Mouse (Mus musculus) cerebellum, postnatal 36 days (tissue): ENCODE measurements around the gene Klf1.

Source experiments
- DNase-seq, 2 experiments: peaks; one replicate each; pipeline ENCODE4 v3.0.0; 2021 to 2022; ENCODE audit warnings: mixed read lengths in 2 of 2

Klf1 gene

GRCm38 (mm10) chr8:84901752-84902151 lies at the start of gene Klf1:
TSS of gene Klf1 (plus strand) at chr8:84901928.
- no peak for DNase-seq

- no peak for DNase-seq
Measured at GRCm38 (mm10) chr8:84856434-84856833, 45.3 kb upstream of the Klf1 start.

DNA sequence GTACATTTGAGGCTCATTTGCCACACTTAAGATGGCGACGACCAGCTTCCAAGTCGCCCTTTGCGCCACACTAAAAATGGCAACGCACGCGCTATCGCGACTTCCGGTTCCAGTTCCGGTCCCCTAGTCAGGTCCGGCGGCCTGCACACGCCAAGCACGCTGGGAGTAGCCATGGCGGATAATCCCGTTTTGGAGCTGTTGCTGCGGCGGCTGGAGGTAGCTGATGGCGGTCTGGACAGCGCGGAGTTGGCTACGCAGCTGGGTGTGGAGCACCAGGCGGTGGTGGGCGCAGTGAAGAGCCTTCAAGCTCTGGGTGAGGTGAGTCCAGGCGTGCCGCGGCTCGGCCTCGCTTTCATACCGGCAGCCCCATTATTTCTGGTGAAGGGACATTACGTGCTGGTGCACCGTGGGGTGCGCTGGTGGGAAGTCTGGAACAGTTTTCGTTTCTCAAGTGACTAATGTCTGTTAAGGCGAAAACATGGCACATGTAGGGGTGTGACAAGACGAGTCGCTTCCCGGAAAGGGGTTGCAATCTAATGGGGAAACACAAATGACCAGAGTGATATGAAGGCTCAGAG lies 44.8 kb upstream of the Klf1 start, which contains the start of gene Farsa:
TSS of gene Farsa (plus strand) at position 126 of the 578 bp plus-strand sequence.
- DNase-seq: peak; percentile 94

GRCm38 (mm10) chr8:84871376-84872308 lies 30.1 kb upstream of the Klf1 start, which contains the start of gene Syce2:
TSS of gene Syce2 (plus strand) at chr8:84872111.
- DNase-seq: peak; percentile 39 to 70

DNA sequence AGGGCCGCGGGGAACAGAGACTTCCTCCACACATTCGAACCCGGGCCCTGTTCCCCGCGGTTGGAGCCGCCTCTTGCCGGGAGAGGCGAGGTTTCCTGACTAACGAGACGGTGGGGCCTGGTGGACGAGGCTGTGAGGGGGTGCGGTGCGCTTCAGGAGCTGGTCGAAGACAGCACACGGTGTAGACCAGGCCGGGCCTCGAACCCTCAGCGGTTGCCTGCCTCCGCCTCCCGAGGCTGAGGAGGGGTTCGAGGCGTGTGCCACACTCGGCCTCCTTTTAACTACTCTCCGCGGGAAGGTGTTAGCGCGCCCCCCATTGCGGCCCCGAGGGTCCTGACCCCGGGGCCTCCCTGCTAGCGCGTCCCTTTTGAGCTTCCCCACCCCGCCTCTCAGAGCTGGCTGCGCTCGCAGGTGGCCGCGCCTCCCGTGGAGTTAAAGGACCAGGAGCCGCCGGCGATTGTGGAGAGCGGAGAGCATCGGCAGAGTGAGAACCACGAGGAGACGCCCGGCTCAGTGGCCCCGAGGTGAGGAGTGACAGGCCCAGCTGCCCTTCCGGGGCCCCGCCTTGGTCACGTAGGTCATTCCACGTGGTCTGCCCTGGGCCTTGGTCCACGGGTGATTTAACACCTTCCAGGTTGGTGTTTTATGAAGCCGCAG lies 29.3 kb upstream of the Klf1 start:
- peak in 1 of 2 experiments; percentile 17 for DNase-seq

- DNase-seq: no peak
Measured at GRCm38 (mm10) chr8:84873016-84873415, 28.7 kb upstream of the Klf1 start.

DNA sequence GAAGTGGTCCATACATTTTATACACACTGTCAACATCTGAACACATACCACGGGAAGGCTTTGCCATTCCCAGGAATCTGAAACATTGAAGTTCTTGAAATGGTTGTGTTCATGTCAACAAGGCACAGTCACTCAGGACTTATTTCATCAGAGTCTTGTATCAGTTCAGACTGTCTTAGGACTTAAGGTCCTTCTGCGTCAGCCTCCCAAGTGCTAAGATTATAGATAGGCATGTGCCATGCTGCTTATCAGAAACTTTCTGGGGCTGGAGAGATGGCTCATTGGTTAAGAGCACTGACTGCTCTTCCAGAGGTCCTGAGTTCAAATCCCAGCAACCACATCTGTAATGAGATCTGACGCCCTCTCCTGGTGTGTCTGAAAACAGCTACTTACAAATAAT lies 27.4 kb upstream of the Klf1 start:
- no peak for DNase-seq

DNA sequence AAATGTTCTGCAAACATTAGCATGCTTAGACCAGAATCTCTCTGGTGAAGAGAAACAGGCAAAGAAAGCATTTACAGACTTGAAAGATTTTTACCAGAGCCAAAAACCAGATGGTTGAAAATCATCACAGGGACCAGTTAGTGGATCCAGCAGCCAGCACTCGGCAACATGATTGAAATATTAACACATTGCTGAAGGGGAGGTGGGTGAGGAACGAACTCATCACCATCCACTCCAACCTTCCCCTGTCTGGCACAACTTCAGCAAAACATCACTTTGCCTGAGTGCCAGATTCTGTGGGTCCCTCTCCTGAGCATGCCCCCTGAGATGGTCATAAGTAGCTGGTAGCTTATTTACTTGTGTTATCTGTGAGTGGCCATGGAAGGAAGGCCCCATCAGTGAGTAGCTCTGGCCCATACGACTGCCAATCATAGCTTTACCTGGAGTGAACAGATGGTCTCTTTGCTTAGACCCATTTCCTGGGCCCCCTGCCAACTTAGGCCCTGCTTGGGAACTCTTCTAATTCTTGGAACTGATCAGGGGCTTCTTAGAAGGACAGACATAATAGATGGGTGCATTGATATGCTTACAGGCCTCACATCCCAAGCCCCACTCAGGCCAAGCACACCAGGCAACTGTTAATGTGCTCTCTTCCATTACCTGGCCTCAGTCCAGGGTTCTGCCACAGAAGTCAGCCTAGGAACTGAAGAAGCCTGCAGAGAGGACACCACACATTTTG lies 24.3 kb upstream of the Klf1 start:
- peak; percentile 82 for DNase-seq

GRCm38 (mm10) chr8:84878915-84879314 lies 22.8 kb upstream of the Klf1 start:
- DNase-seq: no peak

DNA sequence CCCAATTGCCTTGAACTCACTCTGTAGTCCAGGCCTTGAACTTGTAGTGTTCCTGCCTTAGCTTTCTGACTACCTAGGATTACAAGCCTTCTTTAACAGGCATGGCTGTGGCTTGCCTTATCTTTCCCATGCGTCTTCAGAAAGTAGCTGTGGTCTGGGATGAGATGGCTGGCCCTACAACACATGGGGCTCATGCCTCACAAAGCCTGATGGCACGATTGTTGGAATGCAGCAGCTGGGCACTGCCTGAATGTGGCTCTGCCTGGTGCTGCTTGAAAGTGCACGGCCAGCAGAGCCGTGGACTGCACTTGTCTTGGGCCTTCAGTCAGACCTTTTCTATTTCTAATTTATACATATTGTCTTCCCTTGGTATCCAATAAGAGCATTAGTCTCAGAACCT lies 17.0 kb upstream of the Klf1 start:
- no peak for DNase-seq

DNA sequence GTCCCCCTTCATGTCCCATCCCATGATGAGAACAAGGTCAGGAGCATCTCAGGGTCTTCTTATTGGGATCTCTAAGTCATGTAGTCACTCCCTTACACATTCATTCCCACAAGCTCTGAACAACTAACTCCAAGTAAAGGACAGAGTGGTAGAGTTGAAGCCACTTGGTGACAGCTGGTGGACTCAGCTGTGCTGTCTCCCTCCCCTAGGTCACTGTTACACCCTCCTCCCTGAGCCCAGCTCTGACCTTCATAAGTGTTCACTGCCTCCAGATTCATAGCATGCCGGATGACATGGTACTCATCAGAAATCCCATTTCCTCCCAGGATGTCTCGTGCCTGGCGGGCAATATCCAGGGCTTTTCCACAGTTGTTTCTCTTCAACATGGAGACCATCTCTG lies 13.4 kb upstream of the Klf1 start:
- DNase-seq: no peak

DNA sequence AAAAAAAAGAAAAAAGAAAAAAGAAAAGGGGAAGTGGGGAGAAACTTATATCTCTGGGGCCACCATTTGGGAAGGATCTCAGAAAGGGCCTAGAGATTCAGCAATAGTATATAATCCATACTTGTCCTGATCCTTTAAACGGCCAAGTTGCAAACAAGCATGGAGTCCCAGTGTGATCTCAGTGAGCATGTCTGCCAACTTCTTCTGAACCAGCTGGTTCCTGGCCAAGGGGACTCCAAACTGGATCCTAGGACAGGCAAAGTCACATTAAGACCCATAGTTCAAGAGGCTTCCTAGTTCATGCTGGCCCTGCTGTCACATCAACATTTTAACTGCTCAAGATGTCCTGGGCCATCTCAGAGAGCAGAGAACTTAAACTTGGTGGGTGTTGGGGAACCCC lies 12.6 kb upstream of the Klf1 start:
- no peak for DNase-seq

GRCm38 (mm10) chr8:84892993-84893708 lies 8.6 kb upstream of the Klf1 start:
- no peak for DNase-seq

DNA sequence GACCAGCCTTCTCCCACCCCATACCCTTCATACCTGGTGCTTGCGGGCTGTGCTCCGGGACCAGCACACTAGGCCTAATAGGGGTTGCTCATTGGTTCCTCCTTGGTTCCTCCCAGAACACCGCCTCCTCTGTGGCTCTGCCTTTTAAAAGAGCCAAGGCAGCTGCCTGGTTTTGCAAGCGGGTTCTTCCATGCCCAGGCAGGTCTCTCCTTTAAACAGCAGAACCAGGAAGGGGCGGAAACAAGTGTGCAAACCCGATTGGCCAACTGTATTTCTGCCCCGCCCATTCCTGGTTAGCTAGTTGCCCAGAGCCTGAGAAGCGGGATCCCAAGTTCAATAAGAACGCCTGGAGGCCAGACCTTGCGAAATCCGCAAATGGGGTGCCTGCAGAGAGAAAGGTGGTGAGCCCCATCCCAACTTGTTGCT lies 8.0 kb upstream of the Klf1 start, which contains the start of gene Gcdh:
TSS of gene Gcdh (minus strand) at position 213 of the 426 bp plus-strand sequence.
- peak; percentile 90 to 92 for DNase-seq

- DNase-seq: no peak
Measured at GRCm38 (mm10) chr8:84895963-84896362, 5.8 kb upstream of the Klf1 start.

DNA sequence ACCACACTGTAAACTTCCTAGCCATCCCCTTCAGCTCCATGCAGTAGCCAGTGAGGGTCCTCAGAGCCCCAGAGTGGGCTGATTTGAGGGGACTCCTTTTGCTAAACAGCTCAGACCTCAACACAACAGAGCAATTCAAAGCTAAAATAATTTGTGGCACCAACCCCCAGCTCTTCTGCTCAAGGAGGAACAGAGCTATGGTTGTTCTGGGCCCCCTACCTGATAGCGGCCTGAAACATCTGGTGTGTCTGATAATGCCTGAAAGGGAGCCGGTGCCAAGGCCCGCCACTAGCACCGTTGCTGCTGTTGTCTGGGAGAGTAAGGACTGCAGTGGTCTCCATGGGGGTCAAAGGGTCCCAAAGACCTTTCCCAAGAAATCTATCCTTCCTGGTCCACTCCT lies 657 bp upstream of the Klf1 start:
- no peak for DNase-seq

- no peak for DNase-seq
Measured at GRCm38 (mm10) chr8:84902367-84902919, 715 bp downstream of the Klf1 start.

- DNase-seq: peak; percentile 98
Measured at GRCm38 (mm10) chr8:84902920-84903661, 1.4 kb downstream of the Klf1 start.

- DNase-seq: no peak
Measured at GRCm38 (mm10) chr8:84904351-84904750, 2.6 kb downstream of the Klf1 start.

DNA sequence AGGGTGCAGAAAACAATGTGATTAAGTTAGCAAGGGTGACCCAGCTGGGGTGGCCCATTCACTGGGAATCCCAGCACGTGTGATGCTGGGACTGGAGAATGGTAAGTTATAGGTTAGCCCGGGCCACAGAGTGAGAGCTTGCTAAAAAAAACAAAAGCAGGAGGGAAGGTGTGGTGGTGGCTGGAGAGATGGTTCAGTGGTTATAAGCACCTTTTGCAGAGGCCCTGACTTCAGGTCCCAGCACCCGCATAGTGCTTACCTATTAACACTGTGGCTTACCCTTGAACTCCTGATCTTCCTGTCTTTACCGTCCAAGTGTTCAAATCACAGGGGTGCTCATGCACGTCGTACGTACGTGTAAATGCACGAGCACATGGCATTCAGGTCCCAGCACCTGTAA lies 5.3 kb downstream of the Klf1 start:
- DNase-seq: no peak

- DNase-seq: no peak
Measured at GRCm38 (mm10) chr8:84907493-84907892, 5.8 kb downstream of the Klf1 start.
